Mouse (Mus musculus): Measurements from ENCODE around the gene Commd3.

- TF ChIP-seq CTCF (conservative IDR thresholded peaks at IDR 0.05; ENCODE audit: insufficient read depth, insufficient read length, low read depth, low read length) (no peak), POLR2A (IDR thresholded peaks at IDR 0.05; ENCODE audit: low read depth, low read length) (no peak)
These were observed 40.9 kb downstream of the Commd3 start for GRCm38 (mm10) chr2:18713071-18713470.

Measured in kidney, adult 2 months (tissue).